Mouse (Mus musculus): ENCODE data around the gene Srp54c. TPM values are rescaled to one million over a fixed set of nuclear protein-coding genes. Genes with fewer than 3 reads are reported as not detected.

The Srp54c gene
- 187 TPM for polyA plus RNA-seq (2014; fragmentation: Illumina TruSeq; extraction: RNeasy Lipid Tissue Mini Kit (QIAGEN cat#74804); ENCODE audit: low replicate concordance)

DNA sequence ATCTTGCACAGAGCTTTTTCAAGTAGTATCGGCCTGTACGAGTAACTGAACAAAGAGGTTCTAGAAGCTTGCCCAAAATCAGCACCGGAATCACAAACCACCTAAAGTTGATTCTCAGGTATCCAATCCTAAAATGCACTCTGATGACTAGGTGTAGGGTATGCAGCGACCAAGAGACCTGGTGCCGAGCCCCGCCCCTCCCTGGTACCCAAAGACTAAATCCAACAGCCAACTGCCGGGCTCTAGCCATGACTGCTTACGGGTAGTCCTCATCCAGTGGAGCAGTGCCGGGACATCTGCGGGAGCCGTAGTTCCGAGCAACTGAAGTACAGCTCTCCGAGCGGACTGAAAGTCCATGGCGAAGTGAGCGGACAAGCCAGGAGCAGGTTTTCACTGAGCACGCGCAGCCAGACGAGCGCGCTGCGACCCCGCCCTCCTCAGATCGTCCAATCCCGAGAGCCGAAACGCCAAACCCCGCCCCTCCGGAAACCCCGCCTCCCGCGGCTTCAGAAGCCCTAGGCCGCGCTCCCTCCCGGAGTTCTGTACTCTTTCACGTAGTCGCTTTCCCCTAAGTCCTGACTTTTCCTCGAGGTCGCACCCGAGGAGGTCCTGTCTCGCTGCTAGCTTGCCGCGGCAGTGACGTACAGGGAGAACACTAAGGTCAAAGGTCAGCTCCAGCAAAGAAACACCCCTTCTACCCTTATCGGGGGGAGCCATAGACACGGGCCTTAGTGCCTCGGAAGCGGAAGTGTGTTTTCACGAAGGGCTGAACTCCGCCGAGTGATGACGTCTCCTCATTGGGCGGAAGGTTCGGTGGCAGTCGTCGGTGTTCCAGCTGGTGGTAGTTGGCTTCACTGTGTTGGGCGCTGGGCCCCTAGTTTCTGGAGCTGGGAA, at the start of gene Srp54c:
Gene Srp54c (plus strand): TSS at position 543 of the 894 bp plus-strand sequence.

DNA sequence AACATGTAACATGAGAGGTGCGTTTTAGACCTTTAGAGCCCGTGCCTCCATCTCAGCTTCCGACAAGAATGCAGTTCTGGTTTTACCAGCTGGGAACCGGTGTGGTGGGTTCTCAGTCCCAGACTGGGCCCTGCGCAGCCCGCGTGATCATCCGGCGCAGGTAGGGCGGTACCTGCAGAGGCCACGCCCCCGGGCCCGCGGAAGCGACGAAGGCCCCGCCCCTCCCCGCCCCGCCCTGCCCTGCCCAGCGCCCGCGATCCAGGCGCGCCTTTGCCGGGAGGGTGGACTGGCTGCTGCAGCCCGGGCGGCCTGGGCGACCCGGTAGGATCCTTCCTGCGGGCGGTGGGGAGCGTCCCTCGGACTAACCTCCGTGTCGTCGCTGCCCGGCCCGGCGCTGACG, 30.7 kb upstream of the Srp54c start, which contains the start of gene 1700047I17Rik2:
Gene 1700047I17Rik2 (plus strand): TSS at position 287 of the 400 bp plus-strand sequence.

GRCm38 (mm10) chr12:55299336-55299735, 69.4 kb downstream of the Srp54c start, which contains the start of gene 1110008L16Rik:
1110008L16Rik (plus strand) TSS chr12:55299577.

DNA sequence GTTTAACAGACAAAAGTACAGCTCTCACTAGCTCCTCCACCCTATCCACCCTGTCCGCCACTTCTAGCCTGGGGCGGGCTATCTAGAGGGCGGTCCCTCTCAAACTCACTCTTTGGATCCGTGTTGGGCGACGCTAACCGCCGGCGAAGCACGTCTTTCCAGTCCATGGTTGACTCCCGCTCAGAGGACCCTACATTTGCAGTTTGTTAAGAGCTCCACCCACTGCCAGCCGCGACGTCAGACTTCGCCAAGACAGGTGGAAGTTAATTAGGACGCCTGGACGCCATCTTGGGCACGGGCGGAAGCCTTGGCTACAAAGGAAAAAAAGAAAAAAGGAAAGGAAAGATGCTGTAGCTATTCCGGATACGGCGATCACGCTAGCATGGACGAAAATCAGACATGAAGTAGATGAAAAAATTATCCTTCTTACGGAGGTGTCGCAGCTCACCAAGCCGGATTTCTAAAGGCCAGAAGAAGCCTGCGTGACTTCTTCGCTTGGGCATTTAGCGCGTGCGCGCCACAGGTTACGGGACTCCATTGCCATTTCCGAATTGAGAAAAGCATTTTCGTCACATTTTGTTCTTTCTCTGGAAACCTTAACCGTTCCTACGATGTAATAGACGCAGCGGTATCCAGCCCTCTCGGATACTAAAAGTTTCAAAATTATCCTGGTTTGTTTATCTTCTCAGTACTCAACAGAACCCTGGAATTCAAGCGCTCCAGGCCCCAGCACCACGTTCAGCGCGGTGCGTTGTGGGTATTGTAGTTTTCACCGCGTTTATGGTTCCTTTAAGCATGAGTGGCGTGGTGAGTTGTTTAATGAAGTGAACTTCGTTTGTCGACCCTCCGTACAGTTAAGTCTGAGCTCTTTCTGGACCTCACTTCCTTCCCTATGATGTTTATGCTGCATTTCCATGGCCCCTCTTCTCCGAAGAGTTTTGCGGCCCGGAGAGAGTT, 72.8 kb downstream of the Srp54c start, which contains the start of gene Ppp2r3c:
Gene Ppp2r3c (minus strand): TSS at position 514 of the 957 bp plus-strand sequence.

Other genes starting within 250 kb of the Srp54c start
- gene Gm20403, start 243.6 kb upstream of the Srp54c start, polyA plus RNA-seq (2014; fragmentation: Illumina TruSeq; extraction: RNeasy Lipid Tissue Mini Kit (QIAGEN cat#74804); ENCODE audit: low replicate concordance) = not detected
- 29.8 TPM for gene Baz1a, start 215.8 kb upstream of the Srp54c start, polyA plus RNA-seq (2014; fragmentation: Illumina TruSeq; extraction: RNeasy Lipid Tissue Mini Kit (QIAGEN cat#74804); ENCODE audit: low replicate concordance)
- gene 2700097O09Rik, start 150.1 kb upstream of the Srp54c start, polyA plus RNA-seq (2014; fragmentation: Illumina TruSeq; extraction: RNeasy Lipid Tissue Mini Kit (QIAGEN cat#74804); ENCODE audit: low replicate concordance) = 32.4 TPM
- gene Srp54a, start 149.9 kb upstream of the Srp54c start, polyA plus RNA-seq (2014; fragmentation: Illumina TruSeq; extraction: RNeasy Lipid Tissue Mini Kit (QIAGEN cat#74804); ENCODE audit: low replicate concordance) = 662 TPM
- not detected for gene Fam177a, start 105.7 kb upstream of the Srp54c start, polyA plus RNA-seq (2014; fragmentation: Illumina TruSeq; extraction: RNeasy Lipid Tissue Mini Kit (QIAGEN cat#74804); ENCODE audit: low replicate concordance)
- gene Srp54b, start 75.1 kb upstream of the Srp54c start, polyA plus RNA-seq (2014; fragmentation: Illumina TruSeq; extraction: RNeasy Lipid Tissue Mini Kit (QIAGEN cat#74804); ENCODE audit: low replicate concordance) = 5.9 TPM
- 35.9 TPM for gene 1700047I17Rik2, start 30.6 kb upstream of the Srp54c start, polyA plus RNA-seq (2014; fragmentation: Illumina TruSeq; extraction: RNeasy Lipid Tissue Mini Kit (QIAGEN cat#74804); ENCODE audit: low replicate concordance)
- 17.5 TPM for gene 1110008L16Rik, start 69.4 kb downstream of the Srp54c start, polyA plus RNA-seq (2014; fragmentation: Illumina TruSeq; extraction: RNeasy Lipid Tissue Mini Kit (QIAGEN cat#74804); ENCODE audit: low replicate concordance)
- 34.3 TPM for gene Ppp2r3c, start 72.8 kb downstream of the Srp54c start, polyA plus RNA-seq (2014; fragmentation: Illumina TruSeq; extraction: RNeasy Lipid Tissue Mini Kit (QIAGEN cat#74804); ENCODE audit: low replicate concordance)
- gene Psma6, start 154.1 kb downstream of the Srp54c start, polyA plus RNA-seq (2014; fragmentation: Illumina TruSeq; extraction: RNeasy Lipid Tissue Mini Kit (QIAGEN cat#74804); ENCODE audit: low replicate concordance) = 267 TPM

Measured in small intestine, adult 10 weeks (tissue).